Mouse (Mus musculus) lung, postnatal 10 days (tissue): Measurements from ENCODE around the gene Mrpl16.

ENCODE experiments used
- DNase-seq: peaks from one replicate; pipeline ENCODE4 v3.0.0; 2021

Mrpl16 gene

GRCm38 (mm10) chr19:11770205-11770892 lies at the start of gene Mrpl16:
TSS of gene Mrpl16 (plus strand) at chr19:11770391.
- peak; percentile 94 for DNase-seq

- no peak for DNase-seq
Observed at GRCm38 (mm10) chr19:11723870-11724269, 46.3 kb upstream of the Mrpl16 start.

GRCm38 (mm10) chr19:11724275-11724674 lies 45.9 kb upstream of the Mrpl16 start:
- DNase-seq = peak; percentile 35

GRCm38 (mm10) chr19:11725915-11726314 lies 44.3 kb upstream of the Mrpl16 start:
- no peak for DNase-seq

- DNase-seq = no peak
Observed at GRCm38 (mm10) chr19:11727304-11727703, 42.9 kb upstream of the Mrpl16 start.

GRCm38 (mm10) chr19:11730278-11730677 lies 39.9 kb upstream of the Mrpl16 start:
- no peak for DNase-seq

GRCm38 (mm10) chr19:11736455-11736854 lies 33.7 kb upstream of the Mrpl16 start:
- no peak for DNase-seq

- DNase-seq = no peak
Observed at GRCm38 (mm10) chr19:11745680-11746079, 24.5 kb upstream of the Mrpl16 start.

GRCm38 (mm10) chr19:11747298-11747697 lies 22.9 kb upstream of the Mrpl16 start, which contains the start of gene Gif:
TSS of gene Gif (plus strand) at chr19:11747554.
- no peak for DNase-seq

GRCm38 (mm10) chr19:11765059-11765458 lies 5.1 kb upstream of the Mrpl16 start:
- no peak for DNase-seq

- DNase-seq = no peak
Observed at GRCm38 (mm10) chr19:11766413-11766812, 3.8 kb upstream of the Mrpl16 start.

- peak; percentile 35 for DNase-seq
Observed at GRCm38 (mm10) chr19:11768163-11768562, 2.0 kb upstream of the Mrpl16 start.

GRCm38 (mm10) chr19:11769257-11769920 lies 802 bp upstream of the Mrpl16 start:
- DNase-seq = no peak

- DNase-seq = peak; percentile 65
Observed at GRCm38 (mm10) chr19:11777191-11777865, 7.1 kb downstream of the Mrpl16 start.

- no peak for DNase-seq
Observed at GRCm38 (mm10) chr19:11785409-11786154, 15.4 kb downstream of the Mrpl16 start.

- DNase-seq = no peak
Observed at GRCm38 (mm10) chr19:11787826-11788225, 17.6 kb downstream of the Mrpl16 start.

GRCm38 (mm10) chr19:11788876-11789275 lies 18.7 kb downstream of the Mrpl16 start:
- no peak for DNase-seq

GRCm38 (mm10) chr19:11791825-11792224 lies 21.6 kb downstream of the Mrpl16 start:
- DNase-seq = no peak

GRCm38 (mm10) chr19:11793741-11794359 lies 23.7 kb downstream of the Mrpl16 start:
- DNase-seq = no peak

- DNase-seq = no peak
Observed at GRCm38 (mm10) chr19:11794447-11794846, 24.3 kb downstream of the Mrpl16 start.

GRCm38 (mm10) chr19:11800531-11801315 lies 30.5 kb downstream of the Mrpl16 start:
- no peak for DNase-seq

- DNase-seq = peak; percentile 56
Observed at GRCm38 (mm10) chr19:11804423-11804822, 34.2 kb downstream of the Mrpl16 start.
